Mouse (Mus musculus): ENCODE results near the gene Ahnak. TPM values are rescaled to one million over a fixed set of nuclear protein-coding genes. Genes with fewer than 3 reads are reported as not detected.

Ahnak gene
- 2.5 and 3.0 TPM in 2 replicates for polyA plus RNA-seq (2015; fragmentation: Nextera tagmentation; extraction: Ambion mirVana)

GRCm38 (mm10) chr19:8989066-8989566 lies at the start of gene Ahnak:
TSS of gene Ahnak (plus strand) at chr19:8989284.
- peak; percentile 63 for ATAC-seq (ENCODE audit: insufficient read depth)
- H3K36me3 ChIP-seq (replicated peaks): no peaks in the 10 kb centered on the region
- peak within 1 kb of the TSS; percentile 51 for H3K9ac ChIP-seq
- WGBS (ENCODE audit: insufficient replicate concordance): under 1% methylated on average over 42 of the region's 42 CpGs
- H3K9me3 ChIP-seq (replicated peaks): no peaks in the 10 kb centered on the region
- 0 out of 2 replicates have a peak within 1 kb of the TSS, but pooled peaks have one; percentile 38 for H3K27ac ChIP-seq (replicated peaks)
- H3K4me3 ChIP-seq (replicated peaks): peak within 1 kb of the TSS; percentile 59
- H3K27me3 ChIP-seq: peaks cover 68% of the 10 kb centered on the region
- H3K4me2 ChIP-seq: peak within 1 kb of the TSS; percentile 80
- peaks cover 54% of the 10 kb centered on the region for H3K4me1 ChIP-seq (replicated peaks)

GRCm38 (mm10) chr19:8940526-8941133 lies 48.5 kb upstream of the Ahnak start:
- peaks cover 56% of the 10 kb centered on the region for H3K4me1 ChIP-seq (replicated peaks)
- 0 out of 2 replicates have a peak overlapping the region, but pooled peaks have one; percentile 97 for H3K27ac ChIP-seq (replicated peaks)
- peak overlapping the region; percentile 97; the same call in 1 of the 2 replicates for H3K9ac ChIP-seq
- H3K36me3 ChIP-seq (replicated peaks): peaks cover 61% of the 10 kb centered on the region
- H3K4me2 ChIP-seq: peak overlapping the region; percentile 85
- H3K27me3 ChIP-seq: no peaks in the 10 kb centered on the region
- H3K4me3 ChIP-seq (replicated peaks): peak overlapping the region; percentile 81; the same call in 1 of the 2 replicates
- 73% methylated on average over 15 of the region's 15 CpGs for WGBS (ENCODE audit: insufficient replicate concordance)
- H3K9me3 ChIP-seq (replicated peaks): no peaks in the 10 kb centered on the region
- no peak for ATAC-seq (ENCODE audit: insufficient read depth)

GRCm38 (mm10) chr19:8941136-8941514 lies 48.0 kb upstream of the Ahnak start:
- 49% methylated on average over 10 of the region's 10 CpGs for WGBS (ENCODE audit: insufficient replicate concordance)
- peak overlapping the region; percentile 85 for H3K4me2 ChIP-seq
- no peak for ATAC-seq (ENCODE audit: insufficient read depth)
- peak overlapping the region; percentile 97 for H3K27ac ChIP-seq (replicated peaks)
- H3K4me1 ChIP-seq (replicated peaks): peaks cover 61% of the 10 kb centered on the region
- no peaks in the 10 kb centered on the region for H3K9me3 ChIP-seq (replicated peaks)
- no peaks in the 10 kb centered on the region for H3K27me3 ChIP-seq
- peak overlapping the region; percentile 97 for H3K9ac ChIP-seq
- H3K4me3 ChIP-seq (replicated peaks): peak overlapping the region; percentile 81
- H3K36me3 ChIP-seq (replicated peaks): peaks cover 61% of the 10 kb centered on the region

- WGBS (ENCODE audit: insufficient replicate concordance): under 1% methylated on average over 64 of the region's 64 CpGs
- Histone ChIP-seq H3K27me3 (no peaks in the 10 kb centered on the region), H3K4me3 (replicated peaks) (peak within 1 kb of the TSS; percentile 81), H3K36me3 (replicated peaks) (peaks cover 63% of the 10 kb centered on the region), H3K4me1 (replicated peaks) (peaks cover 66% of the 10 kb centered on the region), H3K9ac (peak within 1 kb of the TSS; percentile 97), H3K9me3 (replicated peaks) (no peaks in the 10 kb centered on the region), H3K4me2 (peak within 1 kb of the TSS; percentile 85), H3K27ac (replicated peaks) (peak within 1 kb of the TSS; percentile 97)
- ATAC-seq (ENCODE audit: insufficient read depth): peak; percentile 90
Observed at GRCm38 (mm10) chr19:8941515-8942217, 47.4 kb upstream of the Ahnak start, which contains the start of gene Mta2. TSS of gene Mta2 (plus strand) at chr19:8941875.

GRCm38 (mm10) chr19:8942276-8942964 lies 46.7 kb upstream of the Ahnak start:
- Histone ChIP-seq H3K27me3 (no peaks in the 10 kb centered on the region), H3K9ac (peak overlapping the region; percentile 97), H3K4me2 (peak overlapping the region; percentile 85), H3K27ac (replicated peaks) (peak overlapping the region; percentile 97), H3K9me3 (replicated peaks) (no peaks in the 10 kb centered on the region), H3K36me3 (replicated peaks) (peaks cover 63% of the 10 kb centered on the region), H3K4me3 (replicated peaks) (peak overlapping the region; percentile 81), H3K4me1 (replicated peaks) (peaks cover 73% of the 10 kb centered on the region)
- WGBS (ENCODE audit: insufficient replicate concordance): under 1% methylated on average over 46 of the region's 46 CpGs
- peak; percentile 36 for ATAC-seq (ENCODE audit: insufficient read depth)

- H3K36me3 ChIP-seq (replicated peaks): peaks cover 65% of the 10 kb centered on the region
- peaks cover 79% of the 10 kb centered on the region for H3K4me1 ChIP-seq (replicated peaks)
- H3K27me3 ChIP-seq: no peaks in the 10 kb centered on the region
- no peak for ATAC-seq (ENCODE audit: insufficient read depth)
- peak overlapping the region; percentile 97 for H3K27ac ChIP-seq (replicated peaks)
- H3K4me2 ChIP-seq: peak overlapping the region; percentile 85
- WGBS (ENCODE audit: insufficient replicate concordance): 28% methylated on average over 2 of the region's 2 CpGs
- H3K9ac ChIP-seq: peak overlapping the region; percentile 97
- no peaks in the 10 kb centered on the region for H3K9me3 ChIP-seq (replicated peaks)
- H3K4me3 ChIP-seq (replicated peaks): peak overlapping the region; percentile 81
Observed at GRCm38 (mm10) chr19:8943047-8943446, 46.0 kb upstream of the Ahnak start.

- 10% methylated on average over 5 of the region's 5 CpGs for WGBS (ENCODE audit: insufficient replicate concordance)
- Histone ChIP-seq H3K36me3 (replicated peaks) (peaks cover 66% of the 10 kb centered on the region), H3K9me3 (replicated peaks) (no peaks in the 10 kb centered on the region), H3K4me2 (peak overlapping the region; percentile 85), H3K9ac (peak overlapping the region; percentile 97), H3K27ac (replicated peaks) (peak overlapping the region; percentile 97), H3K27me3 (no peaks in the 10 kb centered on the region), H3K4me3 (replicated peaks) (peak overlapping the region; percentile 81), H3K4me1 (replicated peaks) (peaks cover 73% of the 10 kb centered on the region)
- peak; percentile 23; the same call in 1 of the 2 replicates for ATAC-seq (ENCODE audit: insufficient read depth)
Observed at GRCm38 (mm10) chr19:8944062-8944461, 45.0 kb upstream of the Ahnak start.

GRCm38 (mm10) chr19:8944750-8945149 lies 44.3 kb upstream of the Ahnak start:
- Histone ChIP-seq H3K9me3 (replicated peaks) (no peaks in the 10 kb centered on the region), H3K36me3 (replicated peaks) (peaks cover 66% of the 10 kb centered on the region), H3K27me3 (no peaks in the 10 kb centered on the region), H3K4me3 (replicated peaks) (peak overlapping the region; percentile 81), H3K9ac (no peak overlapping the region; the same call in 1 of the 2 replicates), H3K27ac (replicated peaks) (peak overlapping the region; percentile 97), H3K4me1 (replicated peaks) (peaks cover 71% of the 10 kb centered on the region), H3K4me2 (peak overlapping the region; percentile 85)
- no peak for ATAC-seq (ENCODE audit: insufficient read depth)
- 10% methylated on average over 5 of the region's 5 CpGs for WGBS (ENCODE audit: insufficient replicate concordance)

- no peak overlapping the region; the same call in 1 of the 2 replicates for H3K9ac ChIP-seq
- peaks cover 69% of the 10 kb centered on the region for H3K36me3 ChIP-seq (replicated peaks)
- WGBS (ENCODE audit: insufficient replicate concordance): 67% methylated on average over 6 of the region's 6 CpGs
- peak overlapping the region; percentile 81 for H3K4me3 ChIP-seq (replicated peaks)
- no peaks in the 10 kb centered on the region for H3K27me3 ChIP-seq
- H3K4me1 ChIP-seq (replicated peaks): peaks cover 69% of the 10 kb centered on the region
- no peak for ATAC-seq (ENCODE audit: insufficient read depth)
- peak overlapping the region; percentile 97 for H3K27ac ChIP-seq (replicated peaks)
- no peaks in the 10 kb centered on the region for H3K9me3 ChIP-seq (replicated peaks)
- peak overlapping the region; percentile 85 for H3K4me2 ChIP-seq
Observed at GRCm38 (mm10) chr19:8945251-8945650, 43.8 kb upstream of the Ahnak start.

- H3K4me2 ChIP-seq: peak overlapping the region; percentile 85
- ATAC-seq (ENCODE audit: insufficient read depth): peak; percentile 35; the same call in 1 of the 2 replicates
- no peak overlapping the region for H3K9ac ChIP-seq
Observed at GRCm38 (mm10) chr19:8946929-8947328, 42.2 kb upstream of the Ahnak start.

More at GRCm38 (mm10) chr19:8946929-8947328, 42.2 kb upstream of the Ahnak start:
- no peaks in the 10 kb centered on the region for H3K27me3 ChIP-seq
- no peak overlapping the region; the same call in 1 of the 2 replicates for H3K4me3 ChIP-seq (replicated peaks)
- peak overlapping the region; percentile 77 for H3K27ac ChIP-seq (replicated peaks)
- H3K9me3 ChIP-seq (replicated peaks): no peaks in the 10 kb centered on the region
- 32% methylated on average over 7 of the region's 7 CpGs for WGBS (ENCODE audit: insufficient replicate concordance)
- peaks cover 60% of the 10 kb centered on the region for H3K4me1 ChIP-seq (replicated peaks)
- H3K36me3 ChIP-seq (replicated peaks): peaks cover 85% of the 10 kb centered on the region

Measured in liver, embryonic 15.5 days (tissue).